Mouse (Mus musculus): ENCODE results near the gene Kynu.

Kynu gene

DNA sequence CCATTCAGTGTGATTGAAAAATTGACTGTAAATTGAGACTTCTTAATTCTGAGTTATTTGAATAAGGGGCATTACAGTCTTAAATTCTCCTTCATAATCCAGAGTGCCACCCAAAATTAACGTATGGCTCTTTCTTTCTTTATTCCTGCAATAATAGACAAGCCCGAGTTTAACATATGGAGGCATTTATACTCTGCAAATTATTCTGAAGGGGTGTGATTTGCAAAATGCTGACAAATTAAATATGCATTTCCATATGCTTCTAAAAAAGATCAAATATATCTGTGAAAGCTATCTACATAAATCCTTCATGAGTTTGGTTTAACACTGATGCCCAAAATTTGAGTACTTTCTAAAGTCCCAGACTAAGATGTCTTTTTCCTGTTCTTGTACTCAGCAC, 91.8 kb downstream of the Kynu start:
- DNase-seq (ENCODE audit: low spot score in 2 of 2): no peak

DNA sequence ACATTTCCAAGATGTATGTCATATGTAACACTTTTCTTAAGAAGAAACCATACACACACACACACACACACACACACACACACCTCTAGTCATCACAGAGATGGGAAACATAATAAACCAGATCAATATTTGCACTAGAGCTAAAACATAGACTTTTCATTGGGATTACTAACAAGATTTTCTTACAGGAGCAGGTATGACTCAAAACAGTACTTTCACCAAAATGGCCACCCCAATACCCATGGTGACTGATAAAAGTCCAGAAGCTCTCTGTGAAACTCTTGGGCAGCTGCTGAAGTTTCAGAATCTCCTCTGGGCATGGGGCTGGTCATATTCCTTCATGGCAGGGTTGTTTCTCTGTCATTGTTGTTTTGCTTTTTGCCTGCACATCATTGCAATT, 114.5 kb downstream of the Kynu start:
- DNase-seq (ENCODE audit: low spot score in 2 of 2): no peak

DNA sequence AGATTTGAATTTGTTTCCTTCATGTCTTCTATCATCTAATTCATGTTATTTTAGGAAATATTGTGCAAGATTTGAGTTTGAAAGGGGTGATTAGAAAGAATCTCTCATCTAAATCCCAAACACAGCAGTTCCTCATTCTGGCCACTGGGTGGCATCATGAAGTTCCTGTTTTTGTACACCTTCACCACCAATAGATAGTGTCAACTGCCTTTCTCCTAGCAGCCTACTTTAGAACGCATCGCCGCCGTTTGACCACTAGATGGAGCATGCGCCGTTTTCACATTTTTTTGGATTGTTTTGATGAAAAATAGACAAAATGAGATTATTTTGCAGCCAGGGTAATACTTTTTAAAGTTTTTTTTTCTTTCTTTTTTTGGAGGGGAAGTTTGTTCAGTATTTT, 118.5 kb downstream of the Kynu start:
- peak; percentile 49 to 59 for DNase-seq (ENCODE audit: low spot score in 2 of 2)

- no peak for DNase-seq (ENCODE audit: low spot score in 2 of 2)
Measured at GRCm38 (mm10) chr2:43674098-43674497, 119.0 kb downstream of the Kynu start.

DNA sequence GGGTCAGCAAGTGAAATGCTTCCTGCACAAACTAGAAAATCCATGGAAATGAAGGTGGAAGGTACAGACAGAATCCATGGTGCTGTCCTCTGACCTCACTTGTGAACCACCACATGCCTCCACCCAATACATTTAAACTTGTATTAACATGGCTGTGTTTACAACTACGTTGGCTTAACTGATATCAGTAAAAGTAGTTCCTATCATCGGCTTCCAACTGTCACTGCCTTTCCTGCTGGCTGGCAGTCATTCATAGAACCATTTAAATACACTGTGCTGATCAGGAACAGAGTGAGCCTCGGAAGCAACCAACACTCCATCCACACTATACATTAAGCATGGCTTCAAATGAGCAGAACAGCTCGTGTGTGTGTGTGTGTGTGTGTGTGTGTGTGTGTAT, 120.1 kb downstream of the Kynu start:
- no peak for DNase-seq (ENCODE audit: low spot score in 2 of 2)

GRCm38 (mm10) chr2:43690402-43690801, 135.3 kb downstream of the Kynu start:
- DNase-seq (ENCODE audit: low spot score in 2 of 2): no peak

GRCm38 (mm10) chr2:43691290-43691689, 136.2 kb downstream of the Kynu start:
- no peak for DNase-seq (ENCODE audit: low spot score in 2 of 2)

DNA sequence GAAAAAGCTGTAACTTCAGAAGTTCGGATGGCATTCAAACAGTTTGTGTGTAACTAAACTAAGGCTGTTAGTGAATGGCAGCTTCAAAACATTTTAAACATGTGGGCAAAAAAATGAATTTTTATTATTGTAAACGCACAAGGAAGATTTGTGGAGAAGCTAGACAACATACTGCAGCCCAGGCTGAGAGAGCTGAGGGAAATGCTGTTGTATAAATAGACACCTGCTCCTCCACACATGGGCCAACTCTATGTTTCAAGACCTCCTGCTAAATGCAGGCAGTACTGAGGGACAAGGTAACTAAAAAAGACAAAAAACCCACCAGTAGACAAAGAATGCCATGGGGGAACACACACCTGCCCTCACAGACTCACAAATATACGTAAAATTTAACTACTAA, 140.5 kb downstream of the Kynu start:
- no peak for DNase-seq (ENCODE audit: low spot score in 2 of 2)

DNA sequence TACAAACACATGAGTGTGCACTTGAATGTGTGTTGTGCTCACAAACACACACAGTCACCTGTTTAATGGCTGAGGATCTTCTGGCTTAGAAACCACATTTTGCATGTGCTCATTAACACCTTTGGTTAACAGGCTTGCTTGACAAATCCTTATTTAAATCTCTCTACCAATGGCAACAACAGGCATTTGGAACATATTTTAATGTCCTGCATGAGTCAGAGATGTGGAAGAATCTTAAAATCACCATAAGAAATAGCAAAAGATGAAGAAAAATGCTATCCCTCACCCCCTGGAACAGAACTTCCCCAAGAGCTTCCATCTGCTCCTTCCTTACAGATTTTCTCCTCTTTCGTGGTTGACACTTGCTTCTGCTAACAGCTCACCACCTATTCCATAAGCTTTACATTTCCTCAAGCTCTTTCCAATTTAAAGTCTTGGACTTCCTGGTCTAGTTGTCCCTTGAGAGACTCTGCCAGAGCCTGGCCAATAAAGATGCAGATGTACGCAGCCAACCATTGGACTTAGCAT, 157.5 kb downstream of the Kynu start:
- DNase-seq (ENCODE audit: low spot score in 2 of 2): no peak

- peak; percentile 27 to 59 for DNase-seq (ENCODE audit: low spot score in 2 of 2)
Measured at GRCm38 (mm10) chr2:43722446-43723103, 167.4 kb downstream of the Kynu start.

DNA sequence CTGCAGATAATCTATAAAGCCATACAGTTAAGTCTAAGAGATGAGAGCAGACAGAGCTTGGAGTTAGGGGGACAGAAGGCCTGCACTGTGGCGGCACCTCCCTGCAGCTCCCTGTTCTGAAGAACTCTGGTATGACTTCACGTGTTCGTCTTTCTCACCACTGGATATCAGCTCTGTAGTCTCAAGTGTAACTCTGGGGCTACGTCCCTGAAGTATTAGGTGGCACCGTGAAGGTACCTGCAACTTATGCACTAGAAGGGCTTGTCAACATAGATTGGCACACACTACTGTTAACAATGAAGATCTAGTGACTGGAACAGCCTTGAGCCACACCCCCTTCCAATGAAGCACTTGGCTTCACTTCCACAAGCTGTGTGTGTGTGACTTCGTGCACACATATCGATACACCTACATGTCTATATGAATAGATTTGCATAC, 168.0 kb downstream of the Kynu start:
- no peak for DNase-seq (ENCODE audit: low spot score in 2 of 2)

- no peak for DNase-seq (ENCODE audit: low spot score in 2 of 2)
Measured at GRCm38 (mm10) chr2:43727181-43727580, 172.1 kb downstream of the Kynu start.

GRCm38 (mm10) chr2:43727693-43728092, 172.6 kb downstream of the Kynu start:
- no peak for DNase-seq (ENCODE audit: low spot score in 2 of 2)

DNA sequence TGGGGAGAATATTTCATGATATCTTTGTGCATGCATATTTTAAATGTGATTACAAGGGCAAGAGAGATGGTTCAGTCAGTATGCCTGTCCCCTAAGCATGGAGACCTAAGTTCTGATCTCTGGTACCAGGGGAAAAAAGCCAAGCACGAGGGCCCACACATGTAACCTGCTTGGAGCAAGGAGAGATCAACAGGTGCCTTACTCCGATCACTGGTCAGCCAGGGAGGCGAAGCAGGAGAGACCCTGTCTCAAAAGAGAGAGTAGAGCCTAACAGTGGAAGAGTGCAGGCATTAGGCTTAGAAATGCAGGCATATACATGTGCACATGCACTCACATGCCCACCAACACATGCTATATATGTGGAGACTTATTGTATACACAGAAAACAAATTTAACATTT, 173.7 kb downstream of the Kynu start:
- no peak for DNase-seq (ENCODE audit: low spot score in 2 of 2)

Measured in thymus, postnatal 10 days (tissue).